Mouse (Mus musculus) liver, embryonic 12.5 days (tissue): ENCODE measurements around the gene Rag1. TPM values are rescaled to one million over a fixed set of nuclear protein-coding genes. Genes with fewer than 3 reads are reported as not detected.

Source experiments
- ATAC-seq: fragments of 200-750 bp; cut with Nextera tagmentation; 2 replicates; pipeline ENCODE4 v1.8.0; 2017; ENCODE audit warnings: moderate number of reproducible peaks, mild to moderate bottlenecking, moderate library complexity
- H3K27ac ChIP-seq: fragments of 300-500 bp; sonication (generic); 2 replicates; pipeline ENCODE4 v1.5.1; 2016; ENCODE audit warnings: mild to moderate bottlenecking
- H3K27me3 ChIP-seq: fragments of 300-500 bp; sonication (generic); replicated peaks from 2 replicates; pipeline ENCODE4 v1.6.1; 2016; ENCODE audit warnings: mild to moderate bottlenecking, moderate library complexity
- H3K36me3 ChIP-seq: fragments of 300-500 bp; sonication (generic); 2 replicates; pipeline ENCODE4 v1.6.1; 2016; ENCODE audit warnings: mild to moderate bottlenecking, moderate library complexity
- H3K4me1 ChIP-seq: fragments of 300-500 bp; sonication (generic); 2 replicates; pipeline ENCODE4 v1.6.1; 2016
- H3K4me2 ChIP-seq: fragments of 300-500 bp; sonication (generic); 2 replicates; pipeline ENCODE4 v1.6.1; 2016; ENCODE audit warnings: mild to moderate bottlenecking, moderate library complexity
- H3K4me3 ChIP-seq: fragments of 300-500 bp; sonication (generic); 2 replicates; pipeline ENCODE4 v1.5.1; 2016; ENCODE audit warnings: mild to moderate bottlenecking, moderate library complexity
- H3K9ac ChIP-seq: fragments of 300-500 bp; sonication (generic); 2 replicates; pipeline ENCODE4 v1.6.1; 2016; ENCODE audit warnings: mild to moderate bottlenecking, moderate library complexity
- H3K9me3 ChIP-seq: fragments of 300-500 bp; sonication (generic); replicated peaks from 2 replicates; pipeline ENCODE4 v1.6.1; 2016; ENCODE audit warnings: mild to moderate bottlenecking, moderate library complexity
- WGBS: fragments of 180-500 bp; shearing (Covaris S2); methylation state at CpG from one replicate; pipeline ENCODE4 v1.1.7; 2016; ENCODE audit not compliant: insufficient replicate concordance; 5-methylcytosine and 5-hydroxymethylcytosine counted together
- polyA plus RNA-seq: library from polyadenylated mRNA; unstranded; fragments of >200 nt; fragmentation: Nextera tagmentation; extraction: Ambion mirVana; gene quantifications from 2 replicates; pipeline ENCODE4 v1.2.1, GENCODE M21; 2016

Rag1 gene
- 0.04 TPM in 2 replicates for polyA plus RNA-seq

DNA sequence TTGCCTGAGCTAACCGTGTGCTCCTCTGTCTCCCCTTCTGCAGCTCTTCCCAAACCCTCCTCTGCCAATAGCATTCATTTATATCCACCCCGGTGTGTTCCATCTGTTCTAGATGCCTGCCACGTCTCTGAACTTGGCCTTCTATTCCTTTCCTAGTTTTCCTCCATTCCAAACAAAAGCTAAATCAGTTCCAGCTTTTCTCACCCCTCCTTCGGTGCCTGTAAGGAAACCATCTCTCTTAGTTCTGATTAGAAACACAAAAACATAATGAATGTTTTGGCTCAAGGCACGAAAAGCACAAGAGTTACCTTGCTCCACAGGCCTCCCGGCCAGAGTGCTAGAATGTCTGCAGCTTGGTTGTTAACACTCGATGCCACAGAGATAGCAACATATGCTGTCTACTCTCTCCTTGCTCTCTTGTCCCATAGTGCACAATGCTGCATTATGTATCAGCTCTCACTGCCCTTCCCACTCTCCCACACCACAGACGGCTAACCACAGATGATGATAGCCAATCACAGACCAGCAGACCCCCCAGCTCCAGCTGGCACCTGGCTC lies at the start of gene Rag1, which contains the start of gene B230118H07Rik:
Gene Rag1 (minus strand): TSS at position 388 of the 558 bp plus-strand sequence.
Gene B230118H07Rik (minus strand): TSS at position 419 of the 558 bp plus-strand sequence.
- H3K36me3 ChIP-seq: no peaks in the 10 kb centered on the region
- H3K27ac ChIP-seq: no peak within 1 kb of the TSS
- no peaks in the 10 kb centered on the region for H3K9me3 ChIP-seq
- no peak within 1 kb of the TSS for H3K4me2 ChIP-seq
- peaks cover 9% of the 10 kb centered on the region; the same call in 1 of the 2 replicates for H3K4me1 ChIP-seq
- no peak for ATAC-seq
- H3K9ac ChIP-seq: no peak within 1 kb of the TSS
- no peak within 1 kb of the TSS for H3K4me3 ChIP-seq
- 0 out of 2 replicates have a peak, but pooled peaks cover 2% of the 10 kb centered on the region for H3K27me3 ChIP-seq
- 36% methylated on average over 8 of the region's 8 CpGs for WGBS

DNA sequence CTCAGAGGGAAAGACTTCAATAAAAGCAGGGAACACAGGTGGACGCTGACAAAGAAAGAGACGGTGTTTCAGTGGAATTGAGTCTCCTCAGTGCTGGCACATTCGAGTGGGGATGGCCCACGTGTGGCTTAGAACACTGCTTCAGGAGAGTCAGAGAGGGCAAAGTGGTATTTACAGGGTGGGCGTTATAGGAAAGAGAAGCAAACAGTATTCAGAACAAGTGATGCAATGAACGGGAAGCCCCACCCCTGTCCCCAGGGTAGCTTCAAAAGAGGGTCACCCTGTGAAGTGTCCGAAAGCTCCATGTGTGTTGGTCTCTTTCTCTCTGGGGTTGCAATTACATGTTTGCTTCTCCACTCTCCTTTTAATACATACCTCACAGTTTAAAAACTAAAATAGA lies 46.3 kb upstream of the Rag1 start:
- H3K4me3 ChIP-seq: no peak overlapping the region
- H3K27ac ChIP-seq: no peak overlapping the region
- H3K36me3 ChIP-seq: peaks cover 69% of the 10 kb centered on the region
- WGBS: 81% methylated on average over 7 of the region's 7 CpGs
- H3K4me1 ChIP-seq: no peaks in the 10 kb centered on the region; the same call in 1 of the 2 replicates
- no peaks in the 10 kb centered on the region for H3K9me3 ChIP-seq
- no peaks in the 10 kb centered on the region for H3K27me3 ChIP-seq
- ATAC-seq: peak; percentile 73
- no peak overlapping the region for H3K9ac ChIP-seq
- no peak overlapping the region for H3K4me2 ChIP-seq

DNA sequence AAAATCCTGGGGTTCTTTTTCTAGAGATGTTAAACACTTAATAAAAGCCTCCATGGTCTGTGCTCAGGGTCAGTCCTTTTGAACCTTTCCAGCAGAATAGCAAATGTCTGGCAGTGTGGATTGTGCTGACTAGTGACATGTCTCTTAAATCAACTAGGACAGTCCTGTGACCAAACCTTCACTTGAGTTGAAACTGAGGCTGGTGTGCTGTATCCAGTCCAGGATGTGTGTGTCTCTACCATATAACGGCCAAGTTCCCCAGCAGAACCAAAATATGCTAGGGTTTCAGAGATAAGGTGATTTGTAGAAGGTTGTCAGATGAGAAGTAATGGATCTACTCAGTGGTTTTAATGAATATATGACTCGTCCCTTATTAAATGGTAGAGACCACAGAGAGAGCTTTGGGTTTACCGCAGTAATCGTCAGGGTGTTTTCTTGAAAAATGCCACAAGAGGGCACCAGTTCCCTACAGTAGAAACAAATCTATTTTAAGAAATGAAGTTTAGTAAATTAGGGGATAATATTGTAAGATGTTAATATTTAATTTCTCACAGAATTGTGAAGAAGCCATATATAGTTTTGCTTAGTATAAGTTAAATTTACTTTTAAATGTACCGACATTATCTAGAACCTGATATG lies 44.4 kb upstream of the Rag1 start:
- WGBS: 65% methylated on average over 5 of the region's 5 CpGs
- H3K36me3 ChIP-seq: peaks cover 81% of the 10 kb centered on the region
- no peak for ATAC-seq

DNA sequence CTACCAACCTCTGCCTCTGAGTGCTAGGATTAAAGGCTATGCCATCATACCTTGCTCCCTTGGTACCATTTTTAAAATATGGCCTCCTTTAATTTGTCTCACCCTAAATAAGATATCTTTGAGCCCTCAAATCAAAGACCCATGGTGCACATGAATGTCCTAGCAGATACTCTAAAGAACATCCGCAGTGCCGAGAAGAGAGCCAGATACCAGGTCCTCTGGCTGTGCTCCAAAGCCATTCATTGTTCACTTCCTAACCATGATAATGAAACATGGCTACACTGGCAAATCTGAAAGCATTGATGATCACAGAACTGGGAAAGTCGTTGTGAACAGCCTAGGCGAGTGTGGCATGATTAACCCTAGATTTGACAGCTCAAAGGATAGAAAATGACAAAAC lies 43.7 kb upstream of the Rag1 start:
- H3K9ac ChIP-seq: no peak overlapping the region
- no peaks in the 10 kb centered on the region for H3K4me1 ChIP-seq
- peaks cover 78% of the 10 kb centered on the region for H3K36me3 ChIP-seq
- no peak for ATAC-seq
- H3K27ac ChIP-seq: no peak overlapping the region
- WGBS: 76% methylated on average over 4 of the region's 4 CpGs
- H3K27me3 ChIP-seq: no peaks in the 10 kb centered on the region
- no peaks in the 10 kb centered on the region for H3K9me3 ChIP-seq
- H3K4me2 ChIP-seq: no peak overlapping the region
- no peak overlapping the region for H3K4me3 ChIP-seq

More for the DNA sequence above, 44.4 kb upstream of the Rag1 start:
- no peaks in the 10 kb centered on the region for H3K27me3 ChIP-seq
- no peaks in the 10 kb centered on the region for H3K9me3 ChIP-seq
- H3K4me3 ChIP-seq: no peak overlapping the region
- no peak overlapping the region for H3K4me2 ChIP-seq
- H3K27ac ChIP-seq: no peak overlapping the region
- H3K9ac ChIP-seq: no peak overlapping the region
- no peaks in the 10 kb centered on the region for H3K4me1 ChIP-seq

DNA sequence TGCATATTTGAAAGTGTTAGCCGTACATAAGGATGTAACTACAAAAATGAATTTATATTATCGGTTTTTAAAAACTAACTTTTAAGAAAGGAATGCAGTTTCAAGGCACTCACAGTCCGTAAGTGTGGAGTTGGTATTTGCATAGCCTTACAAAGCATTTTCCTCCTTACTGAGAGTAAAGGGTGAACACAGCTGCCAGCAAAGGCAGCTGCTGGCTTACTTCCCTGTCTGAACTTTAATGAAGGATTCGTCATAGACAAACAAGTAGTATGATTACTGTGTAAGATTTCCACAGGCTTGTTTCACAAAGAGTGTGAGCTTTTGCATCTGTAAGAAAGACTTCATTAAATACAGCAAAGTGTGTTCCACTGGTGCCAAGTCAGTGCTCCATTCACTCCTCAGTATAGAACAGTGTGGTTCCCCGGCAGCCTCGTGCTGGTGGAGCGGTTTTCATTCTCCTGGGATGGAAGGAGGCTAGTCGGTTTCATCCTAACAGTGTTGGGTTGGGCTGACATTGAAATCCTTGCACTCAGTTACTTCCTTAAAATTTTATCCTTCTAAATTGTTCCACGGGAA lies 41.0 kb upstream of the Rag1 start:
- Histone ChIP-seq H3K4me1 (no peaks in the 10 kb centered on the region), H3K4me2 (no peak overlapping the region), H3K4me3 (no peak overlapping the region), H3K9me3 (no peaks in the 10 kb centered on the region), H3K27ac (no peak overlapping the region), H3K36me3 (peaks cover 74% of the 10 kb centered on the region), H3K9ac (no peak overlapping the region), H3K27me3 (no peaks in the 10 kb centered on the region)
- ATAC-seq: no peak
- WGBS: 86% methylated on average over 9 of the region's 9 CpGs

DNA sequence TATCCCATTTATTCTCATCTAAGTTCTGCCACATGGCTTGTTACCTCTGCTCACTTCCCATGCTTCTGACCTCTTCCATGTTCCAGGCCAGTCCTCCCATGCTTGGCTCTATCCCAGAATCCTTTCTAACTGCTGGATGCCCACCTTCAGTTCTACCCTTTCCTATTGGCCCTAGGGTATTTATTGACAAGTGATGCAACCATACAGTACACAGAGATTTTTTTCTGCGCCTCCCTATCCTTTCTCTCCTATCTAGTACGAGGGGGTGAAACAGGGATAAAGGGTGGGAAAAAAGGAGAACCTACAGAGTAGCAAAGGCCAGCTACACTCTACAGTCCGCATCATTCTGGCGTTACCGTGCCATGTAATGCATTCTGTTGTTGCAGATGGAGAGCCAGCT lies 38.7 kb upstream of the Rag1 start:
- H3K27me3 ChIP-seq: no peaks in the 10 kb centered on the region
- 87% methylated on average over 5 of the region's 5 CpGs for WGBS
- H3K9me3 ChIP-seq: no peaks in the 10 kb centered on the region
- no peak for ATAC-seq
- no peak overlapping the region for H3K27ac ChIP-seq
- no peak overlapping the region for H3K9ac ChIP-seq
- no peaks in the 10 kb centered on the region for H3K4me1 ChIP-seq
- H3K36me3 ChIP-seq: peaks cover 72% of the 10 kb centered on the region
- no peak overlapping the region for H3K4me3 ChIP-seq
- no peak overlapping the region for H3K4me2 ChIP-seq

DNA sequence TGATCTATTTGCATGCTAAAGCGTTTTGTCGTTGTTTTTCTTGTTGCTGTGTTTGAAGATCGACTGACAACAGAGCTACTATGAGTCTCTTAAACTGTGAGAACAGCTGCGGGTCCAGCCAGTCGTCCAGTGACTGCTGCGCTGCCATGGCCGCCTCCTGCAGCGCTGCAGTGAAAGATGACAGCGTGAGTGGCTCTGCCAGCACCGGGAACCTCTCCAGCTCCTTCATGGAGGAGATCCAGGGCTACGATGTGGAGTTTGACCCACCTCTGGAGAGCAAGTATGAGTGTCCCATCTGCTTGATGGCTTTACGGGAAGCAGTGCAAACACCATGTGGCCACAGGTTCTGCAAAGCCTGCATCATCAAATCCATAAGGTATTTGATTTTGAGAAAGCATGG lies 35.1 kb upstream of the Rag1 start:
- Histone ChIP-seq H3K9ac (no peak overlapping the region), H3K9me3 (no peaks in the 10 kb centered on the region), H3K27me3 (no peaks in the 10 kb centered on the region), H3K4me1 (peaks cover 9% of the 10 kb centered on the region), H3K4me3 (no peak overlapping the region), H3K4me2 (no peak overlapping the region), H3K27ac (no peak overlapping the region), H3K36me3 (peaks cover 43% of the 10 kb centered on the region)
- WGBS: 87% methylated on average over 12 of the region's 12 CpGs
- no peak for ATAC-seq

DNA sequence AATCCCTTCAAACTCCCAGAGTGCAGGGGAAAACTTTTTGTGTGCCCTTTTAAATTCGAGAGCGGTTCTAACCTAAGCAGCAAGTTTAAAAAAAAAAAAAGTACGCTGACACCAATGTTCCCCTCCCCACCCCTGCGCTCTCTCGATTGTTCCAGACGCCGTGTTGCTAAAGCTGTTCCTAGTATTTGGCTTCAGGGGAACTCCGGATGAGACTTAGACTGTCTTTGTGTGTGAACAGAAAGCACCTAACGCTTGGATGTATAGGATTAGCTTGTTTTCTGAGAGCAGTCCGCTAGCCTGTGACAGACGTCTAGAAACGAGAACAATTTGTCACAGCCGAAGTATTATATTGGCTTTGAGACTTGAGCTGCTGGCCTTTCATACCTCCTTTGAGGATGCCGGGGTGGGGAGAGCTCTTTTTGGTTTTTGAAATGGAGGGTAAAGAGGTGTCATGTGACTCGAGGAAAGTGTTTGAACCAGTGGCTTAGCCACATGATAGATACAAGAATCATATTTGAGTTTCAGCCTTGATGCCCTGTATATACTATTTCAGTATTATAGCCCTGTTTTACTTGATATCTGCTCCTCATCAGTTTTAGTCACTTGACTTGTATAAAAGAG lies 30.0 kb upstream of the Rag1 start:
- Histone ChIP-seq H3K36me3 (peaks cover 5% of the 10 kb centered on the region), H3K27me3 (peaks cover 11% of the 10 kb centered on the region), H3K27ac (peak overlapping the region; percentile 48; the same call in 1 of the 2 replicates), H3K9ac (peak overlapping the region; percentile 91), H3K4me3 (peak overlapping the region; percentile 94), H3K4me1 (peaks cover 13% of the 10 kb centered on the region), H3K9me3 (no peaks in the 10 kb centered on the region), H3K4me2 (peak overlapping the region; percentile 84)
- WGBS: 7% methylated on average over 15 of the region's 15 CpGs
- ATAC-seq: peak; percentile 44

DNA sequence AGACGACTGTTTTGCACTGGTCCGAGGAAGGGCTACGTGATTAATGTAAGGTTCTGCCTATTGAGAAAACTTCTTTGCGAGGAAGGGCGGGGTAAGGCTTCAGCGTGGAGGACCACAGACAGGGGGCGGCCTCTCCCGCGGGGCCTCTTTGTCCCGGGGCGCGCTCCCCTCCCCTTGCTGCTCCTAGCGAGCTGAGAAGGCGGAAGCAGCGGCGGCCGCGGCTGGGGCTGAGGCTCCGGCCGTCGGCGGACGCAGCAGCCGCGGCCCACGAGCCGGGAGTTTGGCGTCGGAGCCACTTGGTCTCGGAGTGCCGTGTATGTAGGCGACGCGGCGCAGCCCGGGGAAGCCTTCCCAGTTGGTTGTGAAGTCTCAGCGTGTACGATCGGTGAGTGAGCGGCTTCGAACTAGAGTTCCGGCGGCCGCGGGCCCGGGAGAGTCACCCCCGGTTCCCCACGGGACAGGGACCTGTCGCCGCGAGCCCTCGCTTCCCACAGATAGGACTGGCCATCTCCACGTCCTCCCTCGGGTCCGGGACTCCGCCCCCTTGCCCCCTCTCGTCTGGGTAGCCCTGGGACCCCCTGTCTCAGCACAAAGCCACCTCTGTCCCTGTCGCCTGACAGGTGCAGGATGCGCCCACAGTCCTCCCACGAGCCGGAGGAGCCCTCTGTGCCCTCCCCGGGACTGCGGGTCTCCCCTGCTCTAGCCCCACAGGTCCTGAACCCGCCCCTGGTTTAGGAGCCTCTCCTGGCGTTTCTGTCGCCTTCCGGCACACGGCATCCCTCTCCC lies 29.1 kb upstream of the Rag1 start, which contains the start of gene Traf6:
Gene Traf6 (plus strand): TSS at position 194 of the 786 bp plus-strand sequence.
- WGBS: under 1% methylated on average over 67 of the region's 68 CpGs
- ATAC-seq: peak; percentile 94
- H3K27ac ChIP-seq: peak within 1 kb of the TSS; percentile 48; the same call in 1 of the 2 replicates

DNA sequence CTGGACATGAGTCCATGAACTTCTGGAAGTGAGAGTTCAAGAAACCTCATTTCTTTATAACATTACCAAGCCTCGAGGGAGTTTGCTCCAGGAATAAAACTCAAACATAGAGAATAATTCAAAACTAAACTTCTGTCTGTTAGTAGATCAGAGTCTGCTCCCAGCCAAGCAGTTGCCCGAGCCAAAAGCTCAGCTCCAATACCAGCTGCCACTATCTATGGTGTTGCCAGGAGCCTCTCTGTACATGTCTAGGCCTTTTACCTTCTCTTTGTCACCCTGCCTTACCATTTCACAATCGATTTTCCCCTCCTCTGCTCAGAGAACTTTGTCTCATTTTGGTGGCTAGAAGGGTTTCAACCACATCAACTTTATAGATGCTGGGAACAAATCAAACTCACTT lies 24.2 kb upstream of the Rag1 start:
- H3K9me3 ChIP-seq: no peaks in the 10 kb centered on the region
- no peak for ATAC-seq
- H3K4me2 ChIP-seq: no peak overlapping the region
- no peaks in the 10 kb centered on the region for H3K4me1 ChIP-seq
- H3K4me3 ChIP-seq: no peak overlapping the region
- WGBS: 48% methylated on average over 3 of the region's 3 CpGs
- no peak overlapping the region for H3K27ac ChIP-seq
- H3K9ac ChIP-seq: no peak overlapping the region
- H3K27me3 ChIP-seq: peaks cover 17% of the 10 kb centered on the region
- no peaks in the 10 kb centered on the region for H3K36me3 ChIP-seq

More for the DNA sequence above, 29.1 kb upstream of the Rag1 start, which contains the start of gene Traf6:
- peak within 1 kb of the TSS; percentile 94 for H3K4me3 ChIP-seq
- H3K9me3 ChIP-seq: no peaks in the 10 kb centered on the region
- H3K4me2 ChIP-seq: peak within 1 kb of the TSS; percentile 84
- H3K4me1 ChIP-seq: peaks cover 13% of the 10 kb centered on the region
- H3K36me3 ChIP-seq: peaks cover 3% of the 10 kb centered on the region; the same call in 1 of the 2 replicates
- peaks cover 13% of the 10 kb centered on the region for H3K27me3 ChIP-seq
- peak within 1 kb of the TSS; percentile 91 for H3K9ac ChIP-seq

DNA sequence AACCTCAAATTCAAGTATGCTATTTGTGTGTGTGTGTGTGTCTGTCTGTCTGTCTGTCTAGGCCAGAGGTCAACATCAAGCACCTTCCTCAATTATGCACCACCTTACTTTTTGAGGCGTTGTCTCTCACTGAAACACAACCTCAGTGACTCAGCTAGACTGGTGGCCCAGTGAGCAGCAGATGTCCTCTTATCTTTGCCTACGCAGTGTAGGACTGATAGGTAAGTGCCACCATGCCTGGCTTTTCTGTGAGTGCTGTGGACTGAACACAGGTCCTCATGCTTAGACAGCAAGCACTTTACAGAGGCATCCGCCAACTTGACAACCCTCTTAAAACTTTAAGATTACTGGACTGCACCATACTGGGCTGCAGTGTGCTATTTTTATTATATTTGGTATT lies 19.4 kb upstream of the Rag1 start:
- no peak overlapping the region for H3K4me3 ChIP-seq
- ATAC-seq: no peak
- no peaks in the 10 kb centered on the region for H3K4me1 ChIP-seq
- WGBS: 58% methylated on average over 3 of the region's 3 CpGs
- H3K4me2 ChIP-seq: no peak overlapping the region
- H3K27me3 ChIP-seq: peaks cover 6% of the 10 kb centered on the region; the same call in 1 of the 2 replicates
- no peaks in the 10 kb centered on the region for H3K9me3 ChIP-seq
- no peak overlapping the region for H3K27ac ChIP-seq
- H3K9ac ChIP-seq: no peak overlapping the region
- H3K36me3 ChIP-seq: no peaks in the 10 kb centered on the region
